Mouse (Mus musculus) gastrocnemius, postnatal 10 days (tissue): ENCODE results near the gene Cox4i1. TPM values are rescaled to one million over a fixed set of nuclear protein-coding genes. Genes with fewer than 3 reads are reported as not detected.

Experiments used
- DNase-seq: peaks from one replicate; pipeline ENCODE4 v3.0.0; 2021; ENCODE audit warnings: mixed read lengths
- total RNA-seq, 2 experiments: library from RNA; stranded (reverse); gene quantifications; 2 replicates each; pipeline ENCODE4 v1.2.3; 2021

Gene Cox4i1
- total RNA-seq, 2 experiments from 2014 or later = 1,346 to 1,605 TPM

- no peak for DNase-seq
Observed at GRCm38 (mm10) chr8:120693861-120694493, 26.0 kb downstream of the Cox4i1 start.

- DNase-seq = no peak
Observed at GRCm38 (mm10) chr8:120696401-120697153, 28.6 kb downstream of the Cox4i1 start.

- DNase-seq = peak; percentile 74
Observed at GRCm38 (mm10) chr8:120697154-120697978, 29.3 kb downstream of the Cox4i1 start.

- DNase-seq = no peak
Observed at GRCm38 (mm10) chr8:120697979-120698272, 29.9 kb downstream of the Cox4i1 start.

GRCm38 (mm10) chr8:120698426-120698825 lies 30.4 kb downstream of the Cox4i1 start:
- no peak for DNase-seq

GRCm38 (mm10) chr8:120699079-120699478 lies 31.1 kb downstream of the Cox4i1 start:
- no peak for DNase-seq

GRCm38 (mm10) chr8:120699565-120699964 lies 31.5 kb downstream of the Cox4i1 start:
- no peak for DNase-seq

- DNase-seq = no peak
Observed at GRCm38 (mm10) chr8:120700053-120700452, 32.0 kb downstream of the Cox4i1 start.

GRCm38 (mm10) chr8:120701758-120702465 lies 33.9 kb downstream of the Cox4i1 start:
- DNase-seq = no peak

GRCm38 (mm10) chr8:120704203-120704602 lies 36.2 kb downstream of the Cox4i1 start:
- DNase-seq = no peak

- DNase-seq = no peak
Observed at GRCm38 (mm10) chr8:120705163-120705562, 37.1 kb downstream of the Cox4i1 start.

GRCm38 (mm10) chr8:120706193-120706592 lies 38.2 kb downstream of the Cox4i1 start:
- DNase-seq = no peak

GRCm38 (mm10) chr8:120709176-120709575 lies 41.2 kb downstream of the Cox4i1 start:
- no peak for DNase-seq

GRCm38 (mm10) chr8:120715200-120715599 lies 47.2 kb downstream of the Cox4i1 start:
- no peak for DNase-seq

GRCm38 (mm10) chr8:120715996-120716680 lies 48.1 kb downstream of the Cox4i1 start:
- DNase-seq = no peak

GRCm38 (mm10) chr8:120719586-120720236 lies 51.7 kb downstream of the Cox4i1 start:
- DNase-seq = no peak

GRCm38 (mm10) chr8:120723025-120723424 lies 55.0 kb downstream of the Cox4i1 start:
- DNase-seq = no peak
